Mouse (Mus musculus) C2C12 (cell line): ENCODE results near the gene Mgll.

ENCODE experiments used
- CTCF ChIP-seq: IDR thresholded peaks from one replicate; pipeline ENCODE4 v1.5.1; 2011; ENCODE audit not compliant: control insufficient read depth, insufficient read depth, insufficient read length
- MYOD1 ChIP-seq: IDR thresholded peaks from one replicate; pipeline ENCODE4 v1.6.1; 2011; ENCODE audit warnings: low read depth; ENCODE audit not compliant: control insufficient read depth, insufficient read length
- MYOG ChIP-seq: IDR thresholded peaks from one replicate; pipeline ENCODE4 v1.6.1; 2011; ENCODE audit not compliant: control insufficient read depth, insufficient read length; ENCODE audit errors: extremely low read depth
- USF1 ChIP-seq: IDR thresholded peaks from one replicate; pipeline ENCODE4 v1.6.1; 2011; ENCODE audit warnings: low read depth, mild to moderate bottlenecking, control low read depth, moderate library complexity

GRCm38 (mm10) chr6:88779755-88780154 lies 55.5 kb downstream of the Mgll start:
- TF ChIP-seq CTCF (no peak), MYOD1 (no peak), MYOG (no peak), USF1 (no peak)
